Mouse (Mus musculus) ES-Bruce4 (cell line): Measurements from ENCODE around the gene Myo9b. TPM values are rescaled to one million over a fixed set of nuclear protein-coding genes. Genes with fewer than 3 reads are reported as not detected.
"Not testable (repeated sequence)": the region's sequence is repeated elsewhere in the genome, so short reads cannot be mapped to it uniquely, and the experiment has no call there.

Source experiments
- H3K27ac ChIP-seq: 2 replicates; pipeline ENCODE4 v1.5.1; 2012; ENCODE audit warnings: low read length, inconsistent platforms; ENCODE audit not compliant: insufficient read depth
- H3K27me3 ChIP-seq: 2 replicates; pipeline ENCODE4 v1.6.1; 2012; ENCODE audit warnings: mild to moderate bottlenecking, low read length, inconsistent platforms; ENCODE audit not compliant: control insufficient read depth, poor library complexity, insufficient read depth, severe bottlenecking
- H3K36me3 ChIP-seq: 2 replicates; pipeline ENCODE4 v1.6.1; 2012; ENCODE audit warnings: inconsistent platforms, mild to moderate bottlenecking, low read length, moderate library complexity; ENCODE audit not compliant: control insufficient read depth, poor library complexity, insufficient read depth, severe bottlenecking
- H3K4me1 ChIP-seq: one replicate; pipeline ENCODE4 v1.8.1; 2011; ENCODE audit warnings: low read length; ENCODE audit not compliant: control insufficient read depth, insufficient read depth
- H3K4me3 ChIP-seq: 2 replicates; pipeline ENCODE4 v1.5.1; 2011; ENCODE audit warnings: low read depth, mild to moderate bottlenecking, low read length
- H3K9ac ChIP-seq: 2 replicates; pipeline ENCODE4 v1.6.1; 2012; ENCODE audit warnings: low read depth, mild to moderate bottlenecking, inconsistent platforms; ENCODE audit not compliant: poor library complexity, severe bottlenecking
- H3K9me3 ChIP-seq: replicated peaks from 2 replicates; pipeline ENCODE4 v1.6.1; 2012; ENCODE audit warnings: mild to moderate bottlenecking, low read length, inconsistent platforms; ENCODE audit not compliant: control insufficient read depth, poor library complexity, insufficient read depth, severe bottlenecking
- CTCF ChIP-seq: IDR thresholded peaks from one replicate; pipeline ENCODE4 v1.8.1; 2011; ENCODE audit warnings: low read depth, low read length
- EP300 ChIP-seq: IDR thresholded peaks from 2 replicates; pipeline ENCODE4 v1.6.1; 2011; ENCODE audit warnings: low read depth, low read length; ENCODE audit not compliant: insufficient read depth
- POLR2A ChIP-seq: IDR thresholded peaks from one replicate; pipeline ENCODE4 v1.8.1; 2011; ENCODE audit warnings: low read length; ENCODE audit not compliant: insufficient read depth
- polyA plus RNA-seq: library from polyadenylated mRNA; stranded (reverse); fragments of >200 nt; gene quantifications from 2 replicates; pipeline ENCODE4 v1.2.4, GENCODE M21; 2011; ENCODE audit warnings: low read depth; ENCODE audit not compliant: missing spikeins, insufficient read depth, insufficient read length

The Myo9b gene
- polyA plus RNA-seq, 1 experiment = 37.3 TPM

DNA sequence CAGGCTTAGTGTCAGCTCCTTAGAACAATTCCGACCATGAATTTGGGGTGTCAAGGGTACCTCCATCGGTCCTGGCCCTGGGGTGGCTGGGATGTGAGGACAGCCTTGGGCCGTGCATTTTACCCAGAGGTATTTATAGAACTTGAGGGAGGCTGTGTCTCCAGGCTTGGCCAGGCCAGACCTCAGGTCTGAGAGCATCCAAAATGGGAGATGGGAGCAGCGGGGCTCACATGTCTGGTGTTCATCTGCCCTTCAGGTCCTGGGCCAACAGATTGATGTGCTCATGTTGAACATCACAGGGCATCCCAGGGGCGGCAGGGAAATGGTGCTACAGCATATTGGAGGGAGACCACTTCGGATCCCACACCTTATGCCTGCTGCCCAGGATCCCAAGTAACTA, 18.8 kb downstream of the Myo9b start:
- Histone ChIP-seq H3K27me3 (no peaks in the 10 kb centered on the region), H3K36me3 (0 out of 2 replicates have a peak, but pooled peaks cover 4% of the 10 kb centered on the region), H3K9ac (no peak overlapping the region), H3K27ac (no peak overlapping the region), H3K9me3 (no peaks in the 10 kb centered on the region), H3K4me1 (no peaks in the 10 kb centered on the region), H3K4me3 (no peak overlapping the region)
- TF ChIP-seq EP300 (no peak), CTCF (no peak), POLR2A (no peak)

DNA sequence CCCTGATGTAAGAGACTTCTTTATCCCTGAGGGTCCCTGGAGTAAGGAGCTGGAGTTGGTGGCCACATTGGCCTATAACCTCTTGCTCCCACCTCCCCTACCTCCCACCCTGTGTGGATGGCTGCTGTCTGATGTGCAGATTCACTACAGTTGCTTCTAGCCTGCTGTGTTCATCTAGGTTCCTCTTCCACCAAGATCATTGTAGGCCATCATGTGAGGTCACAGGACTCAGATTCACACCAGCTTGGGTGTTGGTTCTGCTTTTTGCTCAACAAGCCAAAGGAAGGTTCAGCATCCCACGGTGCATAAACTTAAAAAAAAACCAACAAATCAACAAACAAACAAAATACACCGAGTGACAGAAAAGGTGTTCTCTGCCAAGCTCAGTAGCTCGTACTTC, 21.4 kb downstream of the Myo9b start:
- H3K27me3 ChIP-seq, H3K36me3 ChIP-seq, H3K4me3 ChIP-seq, H3K4me1 ChIP-seq, H3K27ac ChIP-seq, H3K9me3 ChIP-seq, H3K9ac ChIP-seq: not testable (repeated sequence)

GRCm38 (mm10) chr8:71296188-71296621, 23.7 kb downstream of the Myo9b start:
- H3K9ac ChIP-seq = no peak overlapping the region
- no peak overlapping the region for H3K27ac ChIP-seq
- H3K4me3 ChIP-seq = no peak overlapping the region
- H3K27me3 ChIP-seq = no peaks in the 10 kb centered on the region
- 0 out of 2 replicates have a peak, but pooled peaks cover 2% of the 10 kb centered on the region for H3K36me3 ChIP-seq
- H3K4me1 ChIP-seq = no peaks in the 10 kb centered on the region
- TF ChIP-seq POLR2A = no peak
- TF ChIP-seq EP300 = no peak
- TF ChIP-seq CTCF = no peak
- no peaks in the 10 kb centered on the region for H3K9me3 ChIP-seq

- TF ChIP-seq POLR2A (no peak), EP300 (no peak), CTCF (no peak)
- H3K9me3 ChIP-seq = no peaks in the 10 kb centered on the region
Measured at GRCm38 (mm10) chr8:71296784-71297183, 24.3 kb downstream of the Myo9b start.

DNA sequence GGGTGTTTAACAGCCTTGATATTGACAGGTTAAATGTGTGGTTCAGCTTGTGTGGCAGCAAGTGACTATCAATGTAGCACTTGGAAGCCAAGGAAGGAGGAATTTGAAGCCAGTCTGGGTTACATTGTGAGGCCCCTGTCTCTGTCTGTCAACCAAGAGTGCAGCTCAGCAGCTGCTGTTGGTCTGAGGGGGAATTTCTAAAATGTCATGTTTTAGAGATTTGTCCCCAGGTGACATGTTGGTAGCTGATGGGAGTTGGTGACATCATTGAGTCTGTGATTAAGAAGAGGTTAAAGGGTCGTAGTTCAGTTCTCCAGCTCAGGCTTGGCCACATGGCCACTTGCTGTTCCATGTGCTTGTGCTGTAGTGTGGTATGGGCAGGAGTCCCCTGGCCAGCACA, 24.9 kb downstream of the Myo9b start:
- Histone ChIP-seq H3K9me3 (no peaks in the 10 kb centered on the region), H3K27ac (no peak overlapping the region), H3K27me3 (no peaks in the 10 kb centered on the region), H3K9ac (no peak overlapping the region), H3K36me3 (0 out of 2 replicates have a peak, but pooled peaks cover 2% of the 10 kb centered on the region), H3K4me3 (no peak overlapping the region), H3K4me1 (no peaks in the 10 kb centered on the region)
- no peak for TF ChIP-seq EP300
- TF ChIP-seq CTCF = no peak
- no peak for TF ChIP-seq POLR2A

More at GRCm38 (mm10) chr8:71296784-71297183, 24.3 kb downstream of the Myo9b start:
- no peak overlapping the region for H3K27ac ChIP-seq
- H3K4me1 ChIP-seq = no peaks in the 10 kb centered on the region
- 0 out of 2 replicates have a peak, but pooled peaks cover 2% of the 10 kb centered on the region for H3K36me3 ChIP-seq
- H3K27me3 ChIP-seq = no peaks in the 10 kb centered on the region
- H3K4me3 ChIP-seq = no peak overlapping the region
- no peak overlapping the region for H3K9ac ChIP-seq

GRCm38 (mm10) chr8:71299716-71300115, 27.2 kb downstream of the Myo9b start:
- TF ChIP-seq POLR2A (no peak), CTCF (no peak)
- Histone ChIP-seq H3K9ac (no peak overlapping the region), H3K36me3 (no peaks in the 10 kb centered on the region), H3K4me3 (no peak overlapping the region), H3K27ac (no peak overlapping the region), H3K4me1 (no peaks in the 10 kb centered on the region), H3K27me3 (no peaks in the 10 kb centered on the region), H3K9me3 (0 out of 2 replicates have a peak, but pooled peaks cover 2% of the 10 kb centered on the region)

GRCm38 (mm10) chr8:71302788-71303187, 30.3 kb downstream of the Myo9b start:
- H3K9me3 ChIP-seq = 0 out of 2 replicates have a peak, but pooled peaks cover 2% of the 10 kb centered on the region
- no peaks in the 10 kb centered on the region for H3K27me3 ChIP-seq
- no peaks in the 10 kb centered on the region for H3K4me1 ChIP-seq
- TF ChIP-seq EP300 (no peak), POLR2A (no peak)
- no peak overlapping the region for H3K4me3 ChIP-seq
- H3K9ac ChIP-seq = no peak overlapping the region
- no peak overlapping the region for H3K27ac ChIP-seq
- H3K36me3 ChIP-seq = no peaks in the 10 kb centered on the region
